Mouse (Mus musculus) liver, postnatal 0 days (tissue): ENCODE data around the gene Oprm1.

Experiments
- CTCF ChIP-seq: sonication (generic); IDR thresholded peaks from 2 replicates; pipeline ENCODE4 v1.5.1; 2016; ENCODE audit warnings: antibody characterized with exemption, low read depth
- EP300 ChIP-seq: IDR thresholded peaks from 2 replicates; pipeline ENCODE4 v1.6.1; 2016; ENCODE audit warnings: antibody characterized with exemption, low read depth, mild to moderate bottlenecking

- TF ChIP-seq EP300 (no peak), CTCF (no peak)
Measured at GRCm38 (mm10) chr10:6936671-6937425, 178.5 kb downstream of the Oprm1 start.
